Mouse (Mus musculus): ENCODE results near the gene Cyp27a1.

Gene Cyp27a1

GRCm38 (mm10) chr1:74771467-74771844 is 58.1 kb downstream of the Cyp27a1 start:
- in situ Hi-C loops (cut with MboI; ENCODE audit: low sequenced_read_pairs): no loop called here

- in situ Hi-C loops (cut with MboI; ENCODE audit: low sequenced_read_pairs): no loop called here
Observed at GRCm38 (mm10) chr1:74771845-74771930, 58.3 kb downstream of the Cyp27a1 start, which contains the start of gene Wnt6. Gene Wnt6 (plus strand): TSS chr1:74771892.

- in situ Hi-C loops (cut with MboI; ENCODE audit: low sequenced_read_pairs): no loop called here
Observed at GRCm38 (mm10) chr1:74771931-74772620, 58.7 kb downstream of the Cyp27a1 start.

GRCm38 (mm10) chr1:74773136-74773535 is 59.8 kb downstream of the Cyp27a1 start:
- in situ Hi-C loops (cut with MboI; ENCODE audit: low sequenced_read_pairs): no loop called here

GRCm38 (mm10) chr1:74774062-74774461 is 60.7 kb downstream of the Cyp27a1 start:
- in situ Hi-C loops (cut with MboI; ENCODE audit: low sequenced_read_pairs): no loop called here

GRCm38 (mm10) chr1:74775816-74776215 is 62.4 kb downstream of the Cyp27a1 start:
- in situ Hi-C loops (cut with MboI; ENCODE audit: low sequenced_read_pairs): no loop called here

GRCm38 (mm10) chr1:74778934-74779486 is 65.6 kb downstream of the Cyp27a1 start:
- in situ Hi-C loops (cut with MboI; ENCODE audit: low sequenced_read_pairs): no loop called here

GRCm38 (mm10) chr1:74782045-74782444 is 68.7 kb downstream of the Cyp27a1 start:
- in situ Hi-C loops (cut with MboI; ENCODE audit: low sequenced_read_pairs): no loop called here

GRCm38 (mm10) chr1:74783554-74783953 is 70.2 kb downstream of the Cyp27a1 start:
- in situ Hi-C loops (cut with MboI; ENCODE audit: low sequenced_read_pairs): no loop called here

- in situ Hi-C loops (cut with MboI; ENCODE audit: low sequenced_read_pairs): no loop called here
Observed at GRCm38 (mm10) chr1:74784041-74784759, 70.8 kb downstream of the Cyp27a1 start.
